Mouse (Mus musculus) small intestine, adult 2 months (tissue): Measurements from ENCODE around the gene Hsd17b6.

Experiments
- CTCF ChIP-seq: fragments of 200-500 bp; IDR thresholded peaks from 2 replicates; pipeline ENCODE4 v1.5.1; 2012; ENCODE audit warnings: low read depth, mild to moderate bottlenecking, control low read depth, inconsistent platforms, low read length, moderate library complexity, mixed read lengths; ENCODE audit not compliant: insufficient replicate concordance, insufficient read length; ENCODE audit errors: extremely low read depth
- POLR2A ChIP-seq: fragments of 200-500 bp; IDR thresholded peaks from 2 replicates; pipeline ENCODE4 v1.6.1; 2012; ENCODE audit warnings: low read depth, mild to moderate bottlenecking, control low read depth, inconsistent platforms, low read length, moderate library complexity

DNA sequence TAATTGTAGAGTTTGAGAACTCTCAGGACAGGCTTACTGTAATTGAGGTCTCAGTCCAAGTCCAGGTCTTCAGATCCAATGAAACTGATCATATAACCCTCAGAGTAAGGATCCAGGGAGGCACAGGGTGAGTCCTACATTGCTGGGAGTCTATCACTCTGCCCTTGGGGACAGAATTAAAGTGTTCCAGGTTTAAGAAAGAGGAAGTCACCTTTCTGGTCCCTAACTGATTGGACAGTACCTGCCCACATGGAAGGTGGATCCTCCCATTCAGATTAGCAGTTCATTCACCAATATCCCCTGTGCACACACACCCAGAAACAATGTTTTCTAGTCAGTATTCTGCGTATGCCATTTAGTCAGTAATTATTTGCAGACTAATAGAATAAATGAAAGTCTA, at the start of gene Hsd17b6:
- TF ChIP-seq CTCF (no peak), POLR2A (no peak)
